Comparison of ENCODE assay signal across 14 mouse cellular contexts in the genomic region with DNA sequence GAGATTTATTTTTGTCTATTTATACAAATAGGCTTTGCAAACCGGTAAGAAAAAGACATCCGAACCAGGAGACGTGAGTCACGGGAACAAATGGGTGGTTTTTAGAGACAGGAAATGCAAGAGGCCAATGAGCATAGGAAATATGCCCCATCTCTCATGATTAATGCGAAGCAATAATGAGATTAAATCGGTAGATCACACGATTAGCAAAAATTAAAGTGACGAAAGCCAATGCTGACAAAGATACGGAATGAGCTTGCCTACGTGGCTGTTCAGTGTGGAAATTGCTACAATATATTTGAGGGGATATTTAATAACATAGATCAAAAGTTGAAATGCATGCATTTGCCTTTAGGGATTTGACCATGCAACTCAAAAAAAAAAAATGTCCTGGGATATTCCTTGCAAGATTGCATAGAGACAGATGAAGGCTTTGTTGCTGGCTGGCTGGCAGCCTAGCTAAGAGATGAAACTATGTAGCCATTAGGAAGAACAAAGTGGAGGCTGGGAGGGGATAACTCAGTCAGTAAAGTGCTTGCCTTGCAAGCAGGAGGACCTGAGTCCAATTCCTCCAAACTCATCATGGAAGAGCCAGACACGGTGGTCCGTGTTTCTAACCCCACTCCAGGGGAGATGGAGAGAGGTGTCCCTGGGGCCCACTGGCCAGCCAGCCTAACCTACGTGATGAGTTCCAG.
"Had no signal": no experiment of that assay in that cellular context is flagged by ENCODE, and none has a peak within 500 bp of the region (broad histone marks: within the 10 kb centered on the region; RNA-seq: fewer than 3 reads in every experiment).

No protein-coding gene starts in this region.

- H3K9me3 ChIP-seq: hindbrain, embryonic 15.5 days; limb, embryonic 15.5 days; liver, embryonic 12.5 days; neural tube, embryonic 15.5 days had no signal

- H3K4me3 ChIP-seq: hindbrain, embryonic 15.5 days; limb, embryonic 15.5 days; liver, embryonic 12.5 days; myocyte; neural tube, embryonic 15.5 days had no signal

- H3K36me3 ChIP-seq: hindbrain, embryonic 15.5 days; limb, embryonic 15.5 days; liver, embryonic 12.5 days; neural tube, embryonic 15.5 days had no signal

- H3K4me2 ChIP-seq: hindbrain, embryonic 15.5 days; limb, embryonic 15.5 days; liver, embryonic 12.5 days; neural tube, embryonic 15.5 days had no signal

- H3K27ac ChIP-seq: hindbrain, embryonic 15.5 days; limb, embryonic 15.5 days; liver, embryonic 12.5 days; neural tube, embryonic 15.5 days; stomach, postnatal 0 days had no signal

- H3K4me1 ChIP-seq: limb, embryonic 15.5 days; liver, embryonic 12.5 days had no signal

- H3K9ac ChIP-seq: hindbrain, embryonic 15.5 days; limb, embryonic 15.5 days; liver, embryonic 12.5 days; neural tube, embryonic 15.5 days had no signal

- DNase-seq: layer of hippocampus, adult 9-11 months; layer of hippocampus, postnatal 36 days; lung, postnatal 14 days; right cerebral cortex, adult 18-20 months; right cerebral cortex, postnatal 25 days; thymus, adult 2 months; thymus, postnatal 25 days had no signal

- H3K27me3 ChIP-seq: hindbrain, embryonic 15.5 days; liver, embryonic 12.5 days; neural tube, embryonic 15.5 days had no signal

- ATAC-seq: intestine, embryonic 16.5 days; liver, embryonic 12.5 days had no signal
